In the genomic region with DNA sequence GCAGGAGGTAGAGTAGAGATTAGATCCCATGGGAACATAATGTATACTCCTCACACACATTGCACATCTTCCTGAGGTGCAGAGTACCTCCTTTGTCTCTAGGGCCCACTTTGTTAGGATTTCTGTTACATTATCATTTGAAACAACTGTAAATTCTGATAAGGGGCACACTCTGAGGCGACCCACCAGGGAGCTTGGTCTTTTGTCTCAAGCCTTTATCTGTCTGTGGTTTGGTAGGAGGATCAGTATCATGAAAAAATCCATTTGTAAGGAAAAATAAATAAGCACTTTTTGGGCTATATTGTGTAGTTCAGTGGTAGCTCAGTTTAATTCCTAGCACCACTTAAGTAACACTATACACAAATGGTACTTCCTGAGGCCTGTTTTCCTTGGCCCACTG, we compare ENCODE assay signal across 1 mouse cellular context.
TF ChIP-seq lines count a peak whose summit lies in the region.

No protein-coding gene starts in this region.

TF ChIP-seq in MEL, 35 proteins besides CTCF, POLR2A, EP300 and RAD21:
- TF ChIP-seq ZNF384 (IDR thresholded peaks at IDR 0.05; ENCODE audit: low read depth, low read length) (peak; percentile 47; the same call in 1 of the 2 replicates), POLR2AphosphoS5 (IDR thresholded peaks at IDR 0.05; ENCODE audit: borderline replicate concordance, low read depth, low read length) (no peak), MXI1 (IDR thresholded peaks at IDR 0.05; ENCODE audit: low read depth, low read length) (no peak), MAX (IDR thresholded peaks at IDR 0.05; ENCODE audit: low read length) (no peak), MAFK (IDR thresholded peaks at IDR 0.05; ENCODE audit: borderline replicate concordance, low read depth, low read length) (peak; percentile 41; the same call in 1 of the 2 replicates), UBTF (IDR thresholded peaks at IDR 0.05; ENCODE audit: borderline replicate concordance, insufficient read depth, low read depth, low read length) (no peak), SIN3A (IDR thresholded peaks at IDR 0.05; ENCODE audit: low read length) (no peak), MEF2A (IDR thresholded peaks at IDR 0.05; ENCODE audit: extremely low read depth, insufficient replicate concordance, low read depth, low read length, poor library complexity, severe bottlenecking) (no peak), HCFC1 (IDR thresholded peaks at IDR 0.05; ENCODE audit: low read depth, low read length) (no peak), NRF1 (IDR thresholded peaks at IDR 0.05; ENCODE audit: insufficient read depth, low read depth, low read length, poor library complexity, severe bottlenecking) (no peak), TBP (IDR thresholded peaks at IDR 0.05; ENCODE audit: low read depth, low read length) (no peak), USF2 (IDR thresholded peaks at IDR 0.05; ENCODE audit: borderline replicate concordance in 1 of 2, insufficient read depth in 1 of 2, low read depth in 1 of 2, low read length in 2 of 2) (no peak), USF1 (IDR thresholded peaks at IDR 0.05; ENCODE audit: low read depth, low read length) (no peak), ZKSCAN1 (IDR thresholded peaks at IDR 0.05; ENCODE audit: low read depth, low read length) (no peak), CHD1 (IDR thresholded peaks at IDR 0.05; ENCODE audit: low read depth, low read length) (no peak), ZMIZ1 (IDR thresholded peaks at IDR 0.05; ENCODE audit: low read depth, low read length) (no peak), ZC3H11A (IDR thresholded peaks at IDR 0.05; ENCODE audit: low read depth, low read length) (no peak), MYC (IDR thresholded peaks at IDR 0.05; ENCODE audit: low read depth, low read length) (no peak), TCF12 (IDR thresholded peaks at IDR 0.05; ENCODE audit: low read depth, low read length) (peak; percentile 76), NELFE (IDR thresholded peaks at IDR 0.05; ENCODE audit: low read depth, low read length) (no peak), MAZ (IDR thresholded peaks at IDR 0.05; ENCODE audit: low read depth, low read length) (no peak), RCOR1 (IDR thresholded peaks at IDR 0.05; ENCODE audit: low read depth, low read length) (peak; percentile 90), JUND (IDR thresholded peaks at IDR 0.05; ENCODE audit: low read depth, low read length) (no peak), SMC3 (IDR thresholded peaks at IDR 0.05; ENCODE audit: low read depth, low read length) (no peak), MYB (IDR thresholded peaks at IDR 0.05; ENCODE audit: low read depth, low read length) (peak; percentile 62), ETS1 (IDR thresholded peaks at IDR 0.05; ENCODE audit: low read depth, low read length) (peak; percentile 58; the same call in 1 of the 2 replicates), GABPA (IDR thresholded peaks at IDR 0.05; ENCODE audit: low read depth, low read length) (no peak), POLR2AphosphoS2 (IDR thresholded peaks at IDR 0.05; ENCODE audit: low read length) (no peak), BHLHE40 (IDR thresholded peaks at IDR 0.05; ENCODE audit: borderline replicate concordance, low read depth, low read length) (peak; percentile 64), TAL1 (IDR thresholded peaks at IDR 0.05; ENCODE audit: low read length) (no peak), E2F4 (IDR thresholded peaks at IDR 0.05; ENCODE audit: borderline replicate concordance, low read depth, low read length) (no peak), GATA1 (IDR thresholded peaks at IDR 0.05; ENCODE audit: low read depth, low read length) (peak; percentile 83), CHD2 (IDR thresholded peaks at IDR 0.05; ENCODE audit: low read length) (no peak), ELF1 (IDR thresholded peaks at IDR 0.05; ENCODE audit: low read depth, low read length) (no peak), KAT2A (conservative IDR thresholded peaks at IDR 0.05; ENCODE audit: low read depth, low read length) (no peak)
